Mouse (Mus musculus) hematopoietic stem cell, adult 5-6 weeks (primary cell): ENCODE measurements around the gene BC030499. TPM values are rescaled to one million over a fixed set of nuclear protein-coding genes. Genes with fewer than 3 reads are reported as not detected.

Source experiments
- ATAC-seq, 2 experiments: fragments of 125-278 bp in 1 of 2; replicated peaks in 1 of 2; 2 replicates each; pipeline ENCODE4 v1.8.0; 2016 to 2017; ENCODE audit warnings: inconsistent platforms in 2 of 2, mild to moderate bottlenecking in 2 of 2, moderate number of reproducible peaks in 2 of 2, low read depth in 1 of 2, moderate TSS enrichment in 1 of 2; ENCODE audit not compliant: low FRiP score in 2 of 2, poor library complexity in 2 of 2, severe bottlenecking in 2 of 2, insufficient read depth in 1 of 2, low TSS enrichment in 1 of 2
- total RNA-seq: library from RNA; stranded (forward); fragments of 172-1452, 232-1000 nt; gene quantifications from 2 replicates; pipeline ENCODE4 v1.2.3, GENCODE M21; 2017

The BC030499 gene
- total RNA-seq, 1 experiment from 2014 or later = not detected

DNA sequence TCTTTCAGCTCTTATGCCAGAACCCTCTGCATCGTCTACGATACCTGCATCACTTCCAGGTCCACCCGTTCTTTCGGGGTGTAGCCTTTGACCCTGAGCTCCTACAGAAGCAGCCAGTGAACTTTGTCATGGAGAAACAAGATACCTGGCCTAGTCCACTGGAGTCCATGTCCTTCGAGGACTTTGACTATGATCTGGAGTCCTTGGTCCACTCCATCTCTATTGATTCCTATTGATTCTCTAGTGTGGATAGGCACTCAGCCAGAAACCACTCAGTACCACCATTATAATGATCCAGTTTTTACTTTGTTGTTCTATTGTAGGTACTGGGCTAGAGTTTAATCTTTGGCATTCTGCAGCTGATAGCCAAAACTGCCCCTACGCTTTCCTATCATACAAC lies 3.9 kb downstream of the BC030499 start:
- ATAC-seq = no peak

GRCm38 (mm10) chr11:78300917-78301316 lies 10.3 kb downstream of the BC030499 start:
- no peak for ATAC-seq

GRCm38 (mm10) chr11:78301357-78302084 lies 10.9 kb downstream of the BC030499 start, which contains the start of gene Spag5:
Spag5 (plus strand) TSS chr11:78301529.
- peak; percentile 99 to 100 for ATAC-seq

- no peak for ATAC-seq
Observed at GRCm38 (mm10) chr11:78305272-78305671, 14.6 kb downstream of the BC030499 start.

- no peak for ATAC-seq
Observed at GRCm38 (mm10) chr11:78310861-78311511, 20.3 kb downstream of the BC030499 start.

DNA sequence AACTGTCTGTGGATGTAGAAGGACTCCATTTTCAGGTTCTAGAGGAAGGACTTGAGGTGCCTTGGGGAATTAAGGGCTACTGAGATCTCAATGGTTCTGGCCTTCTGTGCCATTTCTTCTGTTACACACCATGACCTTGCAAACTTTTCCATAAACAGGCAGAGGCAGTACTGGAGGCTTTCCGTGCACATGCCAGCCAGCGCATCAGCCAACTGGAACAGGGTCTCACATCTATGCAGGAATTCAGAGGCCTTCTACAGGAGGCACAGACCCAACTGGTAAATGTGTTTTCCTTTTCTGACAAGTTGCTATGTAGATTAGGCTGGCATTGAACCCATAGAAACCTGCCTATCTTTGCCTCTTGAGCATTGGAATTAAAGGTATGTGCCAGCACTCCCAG lies 23.0 kb downstream of the BC030499 start:
- no peak for ATAC-seq

GRCm38 (mm10) chr11:78318411-78318810 lies 27.8 kb downstream of the BC030499 start:
- ATAC-seq = no peak

DNA sequence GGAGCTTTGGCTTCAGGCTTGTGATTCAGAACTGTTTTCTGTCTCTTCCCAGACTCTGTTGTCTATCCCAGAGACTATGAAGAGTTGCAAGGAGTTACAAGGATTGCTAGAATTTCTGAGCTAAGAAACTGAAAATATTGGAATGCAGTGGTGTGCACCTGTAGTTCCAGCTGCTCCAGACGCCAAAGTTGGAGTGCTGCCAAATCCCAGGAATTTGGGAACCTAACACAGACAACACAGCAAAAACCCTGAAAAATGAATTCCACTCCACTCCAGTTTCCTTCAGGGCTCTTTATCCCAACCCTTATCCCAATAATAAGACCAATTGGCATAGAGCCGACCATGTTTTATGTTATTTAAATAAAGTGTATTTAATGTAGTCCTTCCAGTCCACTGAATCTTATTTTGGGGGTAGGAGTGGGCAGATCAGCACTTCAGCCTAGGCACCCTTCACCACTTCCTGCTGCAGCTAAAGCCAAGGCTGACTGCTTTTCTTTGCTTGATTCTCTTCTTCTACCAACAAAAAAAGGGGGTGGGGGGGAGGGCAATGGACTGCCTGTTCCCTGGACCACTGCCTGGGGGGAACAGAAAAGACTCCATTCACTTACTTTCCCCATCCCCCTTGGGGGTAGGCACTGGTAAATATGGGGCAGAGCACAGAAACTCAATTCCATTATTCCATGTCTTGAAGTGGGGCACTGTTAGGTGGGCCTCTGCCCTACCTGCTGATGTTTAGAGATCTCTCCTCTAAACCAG lies 31.6 kb downstream of the BC030499 start:
- no peak for ATAC-seq

DNA sequence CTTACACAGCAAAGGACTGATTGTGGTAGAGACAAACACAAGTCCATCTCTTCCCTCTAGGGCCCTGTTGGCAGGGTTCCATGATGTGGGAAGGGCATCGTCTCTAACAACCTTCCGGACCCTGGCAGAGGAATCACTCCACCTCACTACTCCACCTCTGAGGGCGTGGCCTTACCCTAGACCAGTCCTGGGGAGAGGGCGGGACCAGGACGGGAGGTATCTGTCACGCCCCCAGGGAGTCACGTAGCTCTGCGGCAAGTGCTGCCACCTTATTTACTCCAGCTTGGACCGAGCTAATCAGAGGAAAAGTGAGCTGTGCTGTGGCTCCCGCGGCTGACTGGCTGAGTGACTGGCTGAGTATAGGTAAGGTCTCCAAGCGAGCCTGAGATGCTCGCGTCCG lies 32.2 kb downstream of the BC030499 start, which contains the start of gene Aldoc:
Gene Aldoc (plus strand): TSS at position 109 of the 400 bp plus-strand sequence.
- ATAC-seq = peak; percentile 92 to 98

DNA sequence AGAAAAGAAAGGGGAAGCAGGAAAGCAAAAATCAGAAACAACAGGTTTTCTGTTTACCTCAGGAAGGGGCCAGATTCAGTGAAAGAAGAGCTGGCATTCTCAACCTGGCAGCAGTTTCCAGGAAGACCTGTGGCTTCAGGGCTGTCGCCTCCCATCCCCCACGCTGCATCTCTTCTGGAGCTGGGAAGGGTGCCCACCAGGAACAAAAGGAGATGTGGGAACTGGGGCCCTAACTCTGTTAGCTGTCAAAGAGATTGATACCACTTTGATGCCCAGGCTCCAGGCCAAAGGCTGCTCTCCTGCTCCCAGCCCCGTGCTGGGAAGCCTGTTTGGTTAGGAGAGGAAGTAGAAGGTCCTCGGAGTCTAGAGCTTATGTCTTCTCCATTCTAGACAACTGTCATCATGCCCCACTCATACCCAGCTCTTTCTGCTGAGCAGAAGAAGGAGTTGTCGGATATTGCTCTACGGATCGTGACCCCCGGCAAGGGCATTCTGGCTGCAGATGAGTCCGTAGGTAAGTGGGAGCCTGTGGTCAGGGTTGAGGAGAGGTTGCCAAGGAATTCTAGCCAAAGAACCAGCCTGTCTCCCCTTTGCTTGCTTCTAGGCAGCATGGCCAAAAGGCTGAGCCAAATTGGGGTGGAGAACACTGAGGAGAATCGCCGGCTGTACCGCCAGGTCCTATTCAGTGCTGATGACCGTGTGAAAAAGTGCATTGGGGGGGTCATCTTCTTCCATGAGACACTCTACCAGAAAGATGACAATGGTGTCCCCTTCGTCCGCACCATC lies 33.6 kb downstream of the BC030499 start:
- no peak for ATAC-seq

GRCm38 (mm10) chr11:78324965-78325364 lies 34.3 kb downstream of the BC030499 start:
- ATAC-seq = no peak

DNA sequence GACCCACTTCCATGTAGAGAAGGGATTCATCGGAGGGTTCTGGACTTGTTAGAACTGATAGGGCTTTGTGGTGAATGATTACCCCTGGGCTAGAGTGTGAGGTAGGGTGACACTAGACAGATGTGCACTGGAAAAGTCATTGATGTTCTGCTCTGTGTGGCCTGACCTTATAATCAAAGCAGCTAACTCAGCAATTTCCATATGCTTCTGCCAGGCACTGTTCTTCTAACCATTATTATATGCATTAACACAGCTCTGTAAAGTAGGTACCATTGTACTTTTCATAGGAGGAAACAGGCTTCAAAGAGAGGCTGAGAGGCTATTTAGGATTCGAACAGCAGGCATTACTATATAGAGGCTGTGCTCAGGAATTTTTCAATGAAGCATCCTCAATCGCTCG lies 36.6 kb downstream of the BC030499 start:
- no peak for ATAC-seq

DNA sequence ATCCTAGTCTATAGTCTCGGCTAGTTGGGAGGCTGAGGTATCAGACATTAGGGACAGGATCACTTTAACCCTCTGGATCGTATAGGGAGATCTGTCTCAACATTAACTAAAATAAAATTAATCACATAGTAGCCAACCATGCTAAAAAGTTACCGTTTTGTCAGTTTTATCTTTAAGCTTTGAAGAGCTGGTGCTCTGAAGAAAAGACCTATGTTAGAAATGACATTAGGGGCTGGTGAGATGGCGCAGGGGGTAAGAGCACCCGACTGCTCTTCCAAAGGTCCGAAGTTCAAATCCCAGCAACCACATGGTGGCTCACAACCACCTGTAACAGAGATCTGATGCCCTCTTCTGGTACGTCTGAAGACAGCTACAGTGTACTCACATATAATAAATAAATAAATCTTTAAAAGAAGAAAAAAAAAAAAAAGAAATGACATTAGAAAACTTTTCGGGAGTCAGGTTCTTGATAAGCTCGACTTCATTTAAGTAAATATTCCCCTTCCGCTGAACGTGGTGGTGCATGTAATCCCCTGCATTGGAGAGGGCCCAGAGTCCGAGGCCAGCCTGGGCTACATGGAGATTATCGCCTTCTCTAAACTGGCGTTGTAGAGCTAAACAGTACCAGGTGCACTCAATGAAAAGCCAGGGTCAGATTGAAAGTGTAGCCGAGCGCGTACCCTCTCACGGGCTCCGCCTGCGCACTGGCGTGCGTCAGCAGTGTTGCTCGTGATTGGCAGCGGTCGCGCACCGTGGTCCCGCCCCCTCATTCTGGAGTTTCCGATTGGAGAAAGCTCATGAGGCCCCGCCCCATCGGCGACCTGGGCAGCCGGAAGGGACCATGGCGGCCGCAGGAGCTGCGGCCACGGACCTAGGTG lies 37.2 kb downstream of the BC030499 start, which contains the start of gene Pigs:
Gene Pigs (plus strand): TSS at position 782 of the 878 bp plus-strand sequence.
- ATAC-seq = peak; percentile 98 to 99

DNA sequence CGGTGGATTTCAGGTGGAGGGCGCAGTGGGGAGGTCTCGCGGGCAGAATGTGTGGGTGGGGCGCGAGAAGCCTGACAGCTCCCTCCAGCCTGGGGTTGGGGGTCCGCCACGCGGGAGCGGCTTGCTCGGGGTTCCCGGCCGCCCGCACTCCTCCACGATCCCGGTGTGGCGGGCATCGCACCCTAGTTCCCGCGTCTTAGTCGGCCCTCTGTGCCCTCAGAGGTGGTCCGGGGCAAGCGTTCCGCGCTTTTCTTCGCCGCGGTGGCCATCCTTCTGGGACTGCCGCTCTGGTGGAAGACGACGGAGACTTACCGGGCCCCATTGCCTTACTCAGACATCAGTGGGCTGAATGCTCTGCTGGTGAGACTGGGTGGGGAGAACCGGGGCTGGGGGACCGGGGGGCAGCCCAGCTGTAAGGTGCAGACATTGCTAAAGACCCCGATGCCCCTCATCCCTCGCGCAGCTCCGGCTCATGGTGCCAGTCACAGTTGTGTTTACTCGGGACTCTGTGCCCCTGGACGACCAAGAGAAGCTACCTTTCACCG lies 37.9 kb downstream of the BC030499 start:
- no peak; a peak in 1 of 4 replicates for ATAC-seq

GRCm38 (mm10) chr11:78332676-78333075 lies 42.0 kb downstream of the BC030499 start:
- ATAC-seq = no peak

DNA sequence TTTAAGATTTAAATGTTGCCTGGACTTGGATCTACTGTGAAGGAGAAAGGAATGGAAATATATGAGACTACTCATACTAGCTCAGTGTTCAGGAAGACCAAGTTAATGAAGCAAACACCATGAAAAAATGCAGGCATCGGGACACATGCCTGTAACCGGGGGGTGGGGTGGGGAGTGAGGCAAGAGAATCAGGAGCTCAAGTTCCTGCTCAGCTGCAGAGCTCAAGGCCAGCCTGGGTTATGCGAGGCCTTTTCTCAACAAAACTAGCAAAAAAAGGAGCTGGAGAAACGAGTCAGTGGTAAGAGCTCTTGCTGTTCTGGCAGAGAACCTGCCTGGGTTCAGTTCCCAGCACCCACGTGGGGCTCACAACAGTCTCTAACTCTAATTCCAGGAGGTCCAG lies 43.4 kb downstream of the BC030499 start:
- no peak for ATAC-seq
